Mouse (Mus musculus) bone marrow, adult 2 months (tissue): ENCODE results near the gene Rhobtb1.

Experiments used
- CTCF ChIP-seq: fragments of 200-500 bp; IDR thresholded peaks from 2 replicates; pipeline ENCODE4 v1.5.1; 2011; ENCODE audit warnings: low read length, control low read depth; ENCODE audit not compliant: control insufficient read depth, insufficient read depth
- POLR2A ChIP-seq: fragments of 200-500 bp; IDR thresholded peaks from 2 replicates; pipeline ENCODE4 v1.6.1; 2011; ENCODE audit warnings: low read depth, mild to moderate bottlenecking, control low read depth, low read length, borderline replicate concordance; ENCODE audit not compliant: control insufficient read depth

DNA sequence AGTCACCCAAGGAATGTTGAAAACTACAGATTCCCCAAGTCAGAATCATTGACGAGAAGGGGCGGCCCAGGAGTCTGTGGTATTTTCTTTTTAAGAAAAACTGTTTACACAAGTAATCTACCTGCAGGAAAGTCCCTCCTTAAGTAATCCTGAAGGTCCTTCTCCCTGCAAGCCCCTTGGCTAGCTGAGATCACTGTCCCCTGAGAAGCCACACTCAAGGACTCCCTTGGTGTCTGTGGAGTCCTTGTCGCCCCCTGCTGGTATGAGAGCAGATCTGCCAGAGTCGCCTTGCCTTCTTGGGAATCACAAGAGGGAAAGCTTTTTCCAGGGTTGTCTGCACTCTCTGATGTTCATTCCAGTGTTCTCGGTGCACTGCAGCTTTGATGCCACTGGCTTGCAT is 155.8 kb downstream of the Rhobtb1 start:
- TF ChIP-seq CTCF (peak; percentile 78), POLR2A (no peak)
